Mouse (Mus musculus) E14TG2a.4 (cell line): ENCODE results near the gene Slc8a1.

Source experiments
- CTCF ChIP-seq: conservative IDR thresholded peaks from 2 replicates; pipeline ENCODE4 v1.5.1; 2014; ENCODE audit warnings: low read length
- NANOG ChIP-seq: IDR thresholded peaks from 2 replicates; pipeline ENCODE4 v1.6.1; 2014; ENCODE audit warnings: borderline replicate concordance, low read length, mixed read lengths

DNA sequence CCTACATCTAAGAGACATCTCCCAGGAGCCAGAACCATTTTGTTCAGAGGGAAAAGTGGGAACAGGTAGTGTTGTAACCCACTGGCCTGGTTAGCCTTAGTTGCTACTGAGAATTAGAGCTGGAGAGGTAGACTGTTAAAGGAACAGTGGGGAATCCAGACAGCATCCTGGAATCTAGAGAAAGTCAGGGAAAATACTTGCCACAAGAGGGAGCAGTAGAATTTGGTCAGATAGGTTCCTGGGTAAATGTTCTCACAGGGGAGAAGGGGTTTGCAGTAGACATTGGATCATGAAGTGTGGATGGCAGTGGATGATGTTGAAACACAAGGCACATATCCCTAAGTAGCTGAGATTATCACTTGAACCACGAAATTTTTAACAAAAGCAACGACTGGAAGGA lies 71.6 kb downstream of the Slc8a1 start:
- TF ChIP-seq CTCF: peak; percentile 35
- no peak for TF ChIP-seq NANOG
